Mouse (Mus musculus): ENCODE data around the gene AL607142.1. TPM values are rescaled to one million over a fixed set of nuclear protein-coding genes. Genes with fewer than 3 reads are reported as not detected.

The AL607142.1 gene
- not detected for polyA plus RNA-seq (2014; fragmentation: Illumina TruSeq; extraction: RNeasy Lipid Tissue Mini Kit (QIAGEN cat#74804); ENCODE audit: low read depth, low replicate concordance)

GRCm38 (mm10) chr4:120064696-120065095 lies at the start of gene AL607142.1:
Gene AL607142.1, plus strand, starts transcription at chr4:120064996.

Other genes with a start within 250 kb of the AL607142.1 start
- gene Edn2, start 96.2 kb downstream of the AL607142.1 start, polyA plus RNA-seq (2014; fragmentation: Illumina TruSeq; extraction: RNeasy Lipid Tissue Mini Kit (QIAGEN cat#74804); ENCODE audit: low read depth, low replicate concordance), result not detected
- 0.69 TPM for gene Foxo6, start 222.4 kb downstream of the AL607142.1 start, polyA plus RNA-seq (2014; fragmentation: Illumina TruSeq; extraction: RNeasy Lipid Tissue Mini Kit (QIAGEN cat#74804); ENCODE audit: low read depth, low replicate concordance)